Mouse (Mus musculus) cortical plate, adult 2 months (tissue): ENCODE data around the gene Ralgps2.
A peak's percentile ranks its signal among the peaks of the same experiment; 100 is the strongest.

ENCODE experiments used
- CTCF ChIP-seq: fragments of 200-500 bp; IDR thresholded peaks from 2 replicates; pipeline ENCODE4 v1.5.1; 2011; ENCODE audit warnings: mild to moderate bottlenecking, control low read depth, low read length; ENCODE audit not compliant: insufficient read depth; ENCODE audit errors: extremely low read depth
- POLR2A ChIP-seq: fragments of 200-500 bp; IDR thresholded peaks from 2 replicates; pipeline ENCODE4 v1.6.1; 2011; ENCODE audit warnings: mild to moderate bottlenecking, low read length, control low read depth; ENCODE audit not compliant: insufficient read depth; ENCODE audit errors: extremely low read depth

DNA sequence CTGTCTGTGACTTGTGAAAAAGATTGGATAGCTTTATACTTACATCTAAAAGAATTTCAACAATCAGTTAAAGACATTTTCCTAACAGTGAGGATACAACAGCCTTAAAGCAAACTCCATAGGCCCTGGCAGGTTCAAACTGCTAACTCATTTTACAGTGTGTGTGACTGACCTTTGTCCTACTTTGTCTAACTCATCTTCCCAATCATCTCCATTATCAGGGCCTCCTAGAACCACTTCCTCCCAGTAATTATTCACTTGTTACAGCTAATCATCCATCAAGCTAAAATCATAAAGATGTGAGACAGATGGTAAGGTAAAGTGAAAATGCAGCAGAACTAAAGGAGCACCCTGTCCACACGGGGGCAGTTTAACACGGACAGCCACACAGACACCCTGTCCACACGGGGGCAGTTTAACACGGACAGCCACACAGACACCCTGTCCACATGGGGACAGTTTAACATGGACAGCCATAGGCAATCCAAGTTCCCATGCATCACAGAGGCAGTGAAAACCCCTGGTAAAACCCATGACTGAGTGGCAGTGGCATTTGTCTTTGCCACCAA is 77.9 kb downstream of the Ralgps2 start:
- TF ChIP-seq CTCF (peak; percentile 30; the same call in 1 of the 2 replicates), POLR2A (no peak)
